In genomic region chr4:135920304-135921241, GRCm38 (mm10) we compare ENCODE assay signal across 8 mouse cellular contexts. TPM values are rescaled to one million over a fixed set of nuclear protein-coding genes. Genes with fewer than 3 reads are reported as not detected.
DNase-seq lines count a peak whose midpoint lies in the region; ATAC-seq lines count a peak whose summit lies in the region.

Fuca1 (plus strand) TSS chr4:135920735.

- 2% methylated on average over 54 of the region's 60 CpGs for WGBS in hindbrain, embryonic 16.5 days
- under 1% methylated on average over 60 of the region's 60 CpGs for WGBS in macrophage (ENCODE audit: missing documents)

- peak within 1 kb of the TSS; percentile 82 for H3K9ac ChIP-seq in hindbrain, embryonic 16.5 days (ENCODE audit: low read depth, low read length)

- peak; percentile 90 for DNase-seq in WW6 (ENCODE audit: low read depth, low spot score)
- peak; percentile 94 to 96 for DNase-seq in cerebellum, postnatal 4 days (ENCODE audit: low spot score in 2 of 2)
- DNase-seq in gastrocnemius, adult 18-20 months (ENCODE audit: low spot score): peak; percentile 96
- DNase-seq in left cerebral cortex, adult 18-20 months (ENCODE audit: low spot score in 2 of 2): peak; percentile 95
- DNase-seq in right cerebral cortex, adult 18-20 months: peak; percentile 95
- peak; percentile 80 for DNase-seq in urinary bladder, postnatal 10 days (ENCODE audit: low spot score)

- no peaks in the 10 kb centered on the region for H3K36me3 ChIP-seq in hindbrain, embryonic 16.5 days (ENCODE audit: control insufficient read depth, insufficient read depth, low read length)
- peaks cover 20% of the 10 kb centered on the region for H3K36me3 ChIP-seq in macrophage (ENCODE audit: inconsistent target)

- no peaks in the 10 kb centered on the region for H3K9me3 ChIP-seq in hindbrain, embryonic 16.5 days (ENCODE audit: control insufficient read depth, low read length)

- H3K79me2 ChIP-seq in macrophage (ENCODE audit: inconsistent target): peaks cover 39% of the 10 kb centered on the region

- peak within 1 kb of the TSS; percentile 80 for H3K27ac ChIP-seq in hindbrain, embryonic 16.5 days (ENCODE audit: low read depth, low read length)
- H3K27ac ChIP-seq in macrophage: peak within 1 kb of the TSS; percentile 92

- H3K4me2 ChIP-seq in hindbrain, embryonic 16.5 days (ENCODE audit: low read length): peak within 1 kb of the TSS; percentile 83

- H3K4me1 ChIP-seq in hindbrain, embryonic 16.5 days (ENCODE audit: control insufficient read depth, insufficient read depth, low read depth, low read length): peaks cover 7% of the 10 kb centered on the region

- peak; percentile 98 for ATAC-seq in hindbrain, embryonic 16.5 days

- H3K4me3 ChIP-seq in hindbrain, embryonic 16.5 days (ENCODE audit: low read length): peak within 1 kb of the TSS; percentile 80
- H3K4me3 ChIP-seq in macrophage (ENCODE audit: inconsistent target): peak within 1 kb of the TSS; percentile 72

- H3K27me3 ChIP-seq in hindbrain, embryonic 16.5 days (replicated peaks; ENCODE audit: control insufficient read depth, insufficient read depth, low read length): no peaks in the 10 kb centered on the region

RNA-seq across cellular contexts. Expression of gene Fuca1, which starts in this region (rescaled TPM):
- total RNA-seq in gastrocnemius, adult 18-20 months (2021): 10 to 100 TPM; 22.5 to 23.3 TPM
- 74.1 and 78.4 TPM in 2 replicates for polyA plus RNA-seq in hindbrain, embryonic 16.5 days (2015; fragmentation: Nextera tagmentation; extraction: Ambion mirVana)
- total RNA-seq in left cerebral cortex, adult 18-20 months (2021): 10 to 100 TPM; 33.6 to 36.5 TPM
- total RNA-seq in macrophage (2018; cell fraction: chromatin; rRNA removed): 100 to 1,000 TPM in 11 of 26 experiments, 10 to 100 TPM in 15; 17.9 to 210 (median 80.2) TPM
- total RNA-seq in macrophage (2018; cell fraction: cytosol; rRNA removed): 100 to 1,000 TPM in 10 of 26 experiments, 10 to 100 TPM in 16; 62.4 to 180 (median 86.0) TPM
- 100 to 1,000 TPM in 8 of 26 experiments, 10 to 100 TPM in 18; 31.1 to 178 (median 73.6) TPM for total RNA-seq in macrophage (2018; cell fraction: nucleus; rRNA removed)
- polyA plus RNA-seq in macrophage (2018): 158 to 239 TPM (median 178 TPM) in 3 replicates

Comparison
In these comparisons a context has a peak if more than half of its experiments do, and no peak if none do; other contexts are left out.
1. Peak in every context shown above with its lines: DNase-seq, ATAC-seq, H3K4me3 ChIP-seq and H3K27ac ChIP-seq.